Mouse (Mus musculus) thymus, postnatal 14 days (tissue): Measurements from ENCODE around the gene Tapt1.
"Not testable (repeated sequence)": the region's sequence is repeated elsewhere in the genome, so short reads cannot be mapped to it uniquely, and the experiment has no call there.

Experiments used
- DNase-seq: peaks from one replicate; pipeline ENCODE4 v3.0.0; 2021

The Tapt1 gene

DNA sequence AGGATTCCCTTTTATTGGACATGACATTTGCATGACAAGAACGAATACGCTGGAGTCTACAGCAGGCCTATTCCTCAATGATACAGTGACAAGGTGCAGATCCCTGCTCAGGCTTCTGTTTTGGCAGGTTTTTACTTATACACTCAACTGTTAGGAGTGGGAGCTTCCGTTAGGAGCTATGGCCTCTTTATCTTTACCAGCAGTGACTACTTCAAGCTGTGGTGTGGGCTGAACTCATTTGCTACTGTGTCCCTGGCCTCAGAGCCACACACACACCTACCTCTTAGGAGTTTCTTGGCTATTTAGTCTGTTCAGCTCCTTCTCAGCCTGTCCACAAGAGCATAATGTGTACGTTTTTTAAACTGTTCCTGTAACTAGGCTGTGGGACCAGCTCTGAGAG lies 30.3 kb downstream of the Tapt1 start:
- no peak for DNase-seq

DNA sequence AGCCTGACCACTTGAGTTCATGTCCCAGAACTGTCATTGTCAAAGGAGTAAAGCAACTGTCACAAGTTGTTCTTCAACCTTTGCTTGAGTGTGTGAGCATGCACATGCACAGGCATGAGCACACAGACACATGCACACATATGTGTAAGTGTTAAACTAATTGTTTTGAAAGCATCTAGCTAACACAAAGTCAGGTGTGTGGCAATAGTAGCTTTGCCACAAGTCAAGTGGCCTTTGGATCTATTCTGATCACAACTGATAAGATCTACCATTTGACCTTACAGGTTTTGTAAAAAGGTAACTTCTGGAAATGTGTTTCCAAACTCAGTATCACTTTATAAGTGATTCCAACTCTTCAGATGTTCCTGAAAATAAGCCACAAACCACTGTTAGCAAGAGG lies 39.1 kb downstream of the Tapt1 start:
- no peak for DNase-seq

GRCm38 (mm10) chr5:44181669-44182068 lies 44.8 kb downstream of the Tapt1 start:
- DNase-seq, result peak; percentile 42

- no peak for DNase-seq
Observed at GRCm38 (mm10) chr5:44180450-44180849, 46.0 kb downstream of the Tapt1 start.

GRCm38 (mm10) chr5:44174046-44174445 lies 52.4 kb downstream of the Tapt1 start:
- no peak for DNase-seq

DNA sequence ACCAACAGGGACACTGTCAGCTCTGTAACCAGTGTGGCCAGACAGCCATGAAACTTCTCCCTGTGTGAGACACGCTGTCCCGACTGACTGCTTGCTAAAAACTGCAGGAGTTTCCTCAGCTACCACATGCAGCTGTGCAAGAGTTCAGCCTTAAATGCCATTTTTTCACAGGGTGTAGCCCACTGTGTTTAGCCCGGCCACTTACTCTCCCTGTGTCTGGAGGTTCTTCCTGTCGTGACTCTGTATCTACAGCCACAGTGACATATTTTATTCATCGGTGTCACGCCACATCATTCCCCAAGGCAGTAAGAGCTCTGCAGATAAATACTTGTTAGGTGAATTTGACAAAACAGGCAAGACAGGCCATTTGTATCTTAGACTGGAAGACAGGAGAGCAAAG lies 59.6 kb downstream of the Tapt1 start:
- no peak for DNase-seq

- DNase-seq, result peak; percentile 75
Observed at GRCm38 (mm10) chr5:44165854-44166253, 60.6 kb downstream of the Tapt1 start.

DNA sequence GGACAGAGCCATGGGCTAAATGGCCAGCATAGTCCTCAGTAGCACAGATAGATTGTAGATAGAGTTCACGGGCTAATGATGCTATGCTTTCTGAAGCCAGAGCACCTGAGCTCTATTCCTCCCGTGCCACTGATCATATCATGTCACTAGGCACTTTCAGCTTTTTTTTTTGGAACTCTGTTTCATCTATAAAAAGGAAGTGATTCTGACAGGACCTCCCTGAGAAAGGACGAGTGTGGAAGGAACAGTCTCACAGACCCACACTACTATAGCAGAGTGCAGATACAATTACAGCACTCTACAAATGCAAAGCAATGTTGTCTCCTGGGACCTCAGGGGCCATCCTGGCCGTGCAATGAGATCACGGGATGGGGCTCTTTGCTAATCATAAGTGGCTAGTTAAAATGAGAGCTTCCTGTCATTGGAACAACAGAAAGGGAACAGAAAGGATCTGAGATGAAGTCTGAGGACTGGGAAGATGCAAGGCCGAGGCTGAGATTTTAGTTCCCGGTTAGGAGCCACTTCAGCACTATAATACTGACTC lies 62.1 kb downstream of the Tapt1 start:
- no peak for DNase-seq

DNA sequence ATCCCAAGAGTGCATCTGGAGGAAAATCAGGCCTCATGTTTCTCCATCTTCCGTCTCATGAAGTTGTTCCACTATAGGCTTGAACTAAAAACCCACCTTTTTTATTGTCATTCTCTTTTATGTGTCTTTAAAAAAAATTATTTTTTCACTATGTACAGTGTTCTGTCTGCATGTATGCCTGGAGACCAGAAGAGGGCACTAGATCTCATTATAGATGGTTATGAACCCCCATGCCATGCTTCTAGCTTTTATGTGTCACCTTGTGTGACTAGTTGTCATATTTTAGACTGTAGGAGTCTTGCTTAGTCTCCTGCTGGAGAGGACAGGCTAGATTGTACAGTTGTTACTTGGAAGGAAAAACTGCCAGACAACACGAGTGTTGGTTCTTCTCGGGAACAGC lies 63.1 kb downstream of the Tapt1 start:
- DNase-seq, result no peak

DNA sequence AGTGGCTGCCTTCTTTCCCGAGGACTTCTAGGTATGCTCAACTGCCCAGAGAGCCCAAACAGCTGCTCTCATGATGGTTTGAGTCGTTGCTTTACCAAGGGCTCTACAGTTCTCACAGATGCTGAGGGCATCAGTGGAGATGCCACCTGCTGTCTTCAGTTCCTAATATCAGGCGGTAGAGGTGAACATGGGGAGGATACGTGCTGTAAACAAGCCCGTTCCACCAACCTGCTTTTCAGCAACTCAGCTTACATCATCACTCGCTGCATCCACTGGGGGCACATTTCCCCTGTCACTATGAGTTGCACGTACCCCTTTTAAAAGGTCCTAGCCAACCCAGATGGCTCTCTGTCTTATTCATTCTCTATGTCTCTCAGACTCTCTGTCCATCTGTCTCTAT lies 63.6 kb downstream of the Tapt1 start:
- DNase-seq, result no peak

DNA sequence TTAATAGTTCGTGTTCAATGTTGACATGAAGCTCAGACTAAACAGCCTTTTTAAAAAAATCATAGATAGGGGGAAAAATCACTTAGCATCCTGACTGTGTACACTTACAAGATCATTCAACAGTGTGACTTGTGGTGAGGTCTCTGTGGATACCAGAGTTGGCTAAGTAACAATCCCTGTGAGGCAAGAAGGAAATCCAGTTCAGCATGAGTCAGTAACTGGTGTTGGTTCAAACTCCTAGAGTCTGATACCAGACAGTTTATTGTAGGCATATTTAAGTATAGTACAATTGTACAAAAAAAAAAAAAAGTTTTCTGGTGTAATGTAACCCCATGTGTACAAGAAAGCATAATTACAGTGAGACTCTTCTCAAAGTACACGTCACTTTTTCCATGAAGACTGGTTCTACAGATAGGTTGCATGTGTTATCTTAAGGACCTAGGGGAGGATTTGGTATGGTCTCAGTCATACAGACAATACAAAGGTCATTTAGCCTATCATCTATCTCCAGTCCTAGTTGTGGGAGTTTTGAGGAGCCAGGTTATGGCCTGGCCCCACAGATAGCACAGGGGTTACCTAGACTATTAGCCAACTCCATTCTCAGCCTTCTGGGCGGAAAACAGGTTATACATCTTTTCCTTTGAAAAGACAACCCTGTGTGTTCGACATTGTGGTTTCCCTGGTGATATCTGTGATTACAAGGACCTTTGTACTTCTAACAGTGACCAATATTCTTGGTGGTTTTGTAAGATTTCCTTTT lies 66.6 kb downstream of the Tapt1 start:
- DNase-seq, result no peak

- no peak for DNase-seq
Observed at GRCm38 (mm10) chr5:44159231-44159630, 67.2 kb downstream of the Tapt1 start.

DNA sequence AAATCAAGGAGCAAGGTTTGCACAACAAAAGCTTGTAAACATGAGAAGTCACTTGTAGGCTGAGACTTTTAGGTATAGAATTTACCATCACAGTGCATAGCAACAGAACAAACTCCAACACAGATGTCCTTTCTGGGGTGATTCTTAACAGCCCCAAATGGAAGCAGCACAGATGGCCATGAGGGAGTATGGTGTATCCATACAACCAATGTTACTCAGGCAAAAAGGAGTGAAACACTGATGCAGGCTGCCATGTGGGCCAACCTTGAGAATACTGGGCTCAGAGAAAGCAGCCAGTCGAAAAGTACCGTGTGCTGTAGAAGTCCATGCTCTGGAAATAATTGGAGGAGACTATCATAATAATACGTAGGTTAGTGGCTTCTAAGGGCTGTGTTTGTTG lies 68.0 kb downstream of the Tapt1 start:
- DNase-seq, result no peak

- DNase-seq, result no peak
Observed at GRCm38 (mm10) chr5:44157760-44158159, 68.7 kb downstream of the Tapt1 start.

- DNase-seq, result no peak
Observed at GRCm38 (mm10) chr5:44153050-44153449, 73.4 kb downstream of the Tapt1 start.

DNA sequence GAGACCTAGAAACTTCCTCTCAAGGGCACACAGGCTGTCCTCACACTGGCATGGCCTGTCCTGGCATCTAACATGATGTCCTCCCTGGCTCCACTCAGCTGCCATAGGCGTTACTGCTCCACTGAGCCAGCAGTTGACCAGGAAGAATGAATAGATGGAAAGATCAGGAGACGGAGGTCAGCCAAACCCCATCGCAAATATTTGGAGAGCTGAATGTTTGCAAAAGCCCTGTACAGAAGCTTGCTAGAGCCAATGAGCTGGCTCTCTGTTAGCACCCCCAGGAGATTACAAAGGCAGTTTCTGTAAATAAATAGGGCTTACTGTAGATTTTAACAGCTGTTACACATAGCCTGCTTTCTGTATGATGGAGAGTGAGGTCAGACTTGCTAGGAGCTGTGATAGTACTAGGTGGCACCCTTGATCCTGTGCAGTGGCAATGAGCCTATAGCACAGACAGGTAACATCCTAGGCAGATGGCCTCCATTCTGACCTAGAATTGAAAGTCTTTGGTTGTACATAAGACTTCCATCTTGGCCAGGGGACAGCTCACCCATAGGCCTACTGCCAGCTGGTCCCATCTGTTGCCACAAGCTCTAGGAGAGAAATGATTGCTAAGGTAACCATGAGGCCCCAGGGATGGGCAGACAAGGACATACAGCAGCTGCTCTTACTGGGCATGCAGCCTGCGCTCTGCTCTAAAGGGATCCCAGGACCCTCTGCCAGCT lies 74.9 kb downstream of the Tapt1 start:
- no peak for DNase-seq

GRCm38 (mm10) chr5:44147732-44148131 lies 78.7 kb downstream of the Tapt1 start:
- no peak for DNase-seq

GRCm38 (mm10) chr5:44146437-44147332 lies 79.7 kb downstream of the Tapt1 start:
- DNase-seq, result no peak

DNA sequence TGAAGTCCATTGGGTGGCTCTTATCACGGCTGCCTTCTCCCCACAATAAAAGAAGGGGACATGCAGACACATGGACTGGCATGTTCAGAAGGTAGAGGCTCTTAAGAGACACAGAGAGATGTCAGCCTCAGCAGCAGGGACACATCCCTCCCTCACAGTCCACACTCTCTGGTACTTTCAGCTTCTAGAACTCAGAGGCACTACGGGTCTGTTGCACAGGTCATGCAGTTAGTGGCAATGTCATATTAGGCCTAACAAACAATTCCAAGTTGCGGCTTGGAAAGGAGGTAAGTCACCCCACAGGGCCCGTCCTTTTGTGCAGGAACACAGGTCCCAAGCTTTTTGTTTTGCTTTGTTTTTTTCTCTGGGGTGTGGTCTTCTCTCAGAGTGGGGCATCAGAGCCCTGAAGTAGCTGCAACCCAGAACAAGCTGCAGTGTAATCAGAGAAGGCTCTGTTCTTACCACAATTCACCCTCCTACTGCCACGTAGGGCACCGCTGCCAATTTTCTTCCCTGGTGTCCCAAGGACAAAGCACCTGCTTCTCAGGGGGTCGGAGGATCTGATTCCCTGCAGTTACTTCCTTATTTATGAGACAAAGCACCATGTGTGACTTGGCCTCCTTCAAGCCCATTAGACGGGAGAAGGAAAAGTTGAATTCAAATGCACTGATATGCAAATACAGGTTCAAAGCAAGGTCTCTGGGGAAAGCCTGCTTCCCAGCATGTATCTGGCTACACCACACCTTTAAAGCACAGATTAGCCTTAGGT lies 82.8 kb downstream of the Tapt1 start:
- no peak for DNase-seq

- DNase-seq, result no peak
Observed at GRCm38 (mm10) chr5:44127487-44127886, 98.9 kb downstream of the Tapt1 start.

DNA sequence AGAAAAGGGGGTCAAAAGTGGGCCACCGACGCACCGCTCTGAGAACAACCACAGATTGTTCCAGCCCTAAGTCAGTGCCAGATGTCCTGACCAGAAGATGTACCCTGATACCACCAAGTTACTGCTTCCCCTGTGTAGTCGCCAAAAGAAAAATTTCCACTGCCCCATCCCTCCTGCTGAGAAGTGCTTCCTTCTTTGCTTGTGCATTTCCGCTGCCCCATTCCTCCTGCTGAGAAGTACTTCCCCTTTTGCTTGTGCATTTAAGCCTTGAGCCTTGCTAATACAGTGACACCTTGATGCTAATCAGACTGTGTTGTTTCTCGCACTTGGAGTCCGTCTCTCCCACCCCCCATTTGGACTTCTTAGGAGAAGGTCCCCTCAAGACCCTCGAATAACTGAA lies 99.9 kb downstream of the Tapt1 start:
- DNase-seq, result not testable (repeated sequence)
